Comparison of ENCODE assay signal across 18 mouse cellular contexts in the genomic region with DNA sequence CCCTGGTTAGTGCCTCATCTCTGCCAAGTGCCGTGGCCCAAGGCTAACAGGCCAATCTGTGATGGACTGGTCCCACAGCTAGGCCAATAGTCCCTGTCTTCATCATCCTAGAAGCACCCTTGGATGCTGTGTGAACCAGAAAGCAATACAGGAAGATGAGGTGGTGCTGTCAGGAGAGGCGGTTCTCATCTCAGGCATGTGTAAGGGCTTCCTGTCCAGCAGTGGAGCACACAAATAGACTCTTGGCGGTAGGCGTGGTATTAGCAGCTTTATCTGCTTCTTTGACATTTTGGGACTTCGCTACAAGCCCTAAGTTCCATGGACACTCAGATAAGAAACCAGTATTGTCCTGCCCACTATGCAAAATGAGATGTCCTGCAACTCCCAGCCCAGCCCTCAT. TPM values are rescaled to one million over a fixed set of nuclear protein-coding genes. Genes with fewer than 3 reads are reported as not detected.
DNase-seq lines count a peak whose midpoint lies in the region; ATAC-seq and TF ChIP-seq lines count a peak whose summit lies in the region.
"Had no signal": no experiment of that assay in that cellular context is flagged by ENCODE, and none has a peak within 500 bp of the region (broad histone marks: within the 10 kb centered on the region; RNA-seq: fewer than 3 reads in every experiment).

No protein-coding gene starts in this region.

- WGBS in heart, embryonic 11.5 days (ENCODE audit: insufficient replicate concordance), result 51% methylated on average over 5 of the region's 5 CpGs
- 86% methylated on average over 5 of the region's 5 CpGs for WGBS in midbrain, embryonic 11.5 days
- WGBS in midbrain, embryonic 10.5 days, result 88% methylated on average over 5 of the region's 5 CpGs
- 29% methylated on average over 5 of the region's 5 CpGs for WGBS in heart, postnatal 0 days

- ATAC-seq in heart, embryonic 11.5 days (replicated peaks; ENCODE audit: insufficient number of reproducible peaks, low FRiP score, low TSS enrichment), result no peak
- ATAC-seq in midbrain, embryonic 11.5 days (ENCODE audit: low FRiP score), result no peak
- ATAC-seq in heart, postnatal 0 days (ENCODE audit: insufficient read depth, low read depth), result no peak
- ATAC-seq: forebrain, embryonic 13.5 days; forebrain, postnatal 0 days; intestine, embryonic 16.5 days had no signal

- no peak overlapping the region for H3K27ac ChIP-seq in heart, embryonic 11.5 days (ENCODE audit: low read depth, low read length)
- H3K27ac ChIP-seq in midbrain, embryonic 11.5 days (ENCODE audit: low read depth, low read length), result no peak overlapping the region
- no peak overlapping the region for H3K27ac ChIP-seq in midbrain, embryonic 10.5 days (replicated peaks)
- H3K27ac ChIP-seq in heart, postnatal 0 days (ENCODE audit: low read depth), result peak overlapping the region; percentile 84; the same call in 1 of the 2 replicates
- H3K27ac ChIP-seq: embryonic facial prominence, embryonic 13.5 days; forebrain, embryonic 13.5 days; hindbrain, embryonic 15.5 days had no signal

- H3K4me2 ChIP-seq in heart, embryonic 11.5 days, result peak overlapping the region; percentile 54
- no peak overlapping the region for H3K4me2 ChIP-seq in midbrain, embryonic 11.5 days
- peak overlapping the region; percentile 64 for H3K4me2 ChIP-seq in heart, postnatal 0 days (ENCODE audit: low read depth, low read length)
- H3K4me2 ChIP-seq: embryonic facial prominence, embryonic 13.5 days; forebrain, embryonic 13.5 days; hindbrain, embryonic 15.5 days had no signal

- H3K27me3 ChIP-seq in heart, embryonic 11.5 days (ENCODE audit: control insufficient read depth, insufficient read depth, low read length), result peaks cover 9% of the 10 kb centered on the region; the same call in 1 of the 2 replicates
- peaks cover 12% of the 10 kb centered on the region for H3K27me3 ChIP-seq in midbrain, embryonic 11.5 days (ENCODE audit: control insufficient read depth, insufficient read depth, low read length)
- peaks cover 55% of the 10 kb centered on the region for H3K27me3 ChIP-seq in midbrain, embryonic 10.5 days (ENCODE audit: low read depth, poor library complexity, severe bottlenecking)
- peaks cover 5% of the 10 kb centered on the region; the same call in 1 of the 2 replicates for H3K27me3 ChIP-seq in heart, postnatal 0 days (ENCODE audit: control insufficient read depth, insufficient read depth, low read length)

- intact Hi-C loops in heart, postnatal 25 days (cut with DNase I), result no loop called here

- no peak for TF ChIP-seq CTCF in heart, postnatal 0 days (IDR thresholded peaks at IDR 0.05; ENCODE audit: low read depth)

- no peak overlapping the region for H3K4me3 ChIP-seq in heart, embryonic 11.5 days (ENCODE audit: low read depth, low read length)
- no peak overlapping the region for H3K4me3 ChIP-seq in midbrain, embryonic 11.5 days (ENCODE audit: low read depth, low read length)
- no peak overlapping the region for H3K4me3 ChIP-seq in midbrain, embryonic 10.5 days
- H3K4me3 ChIP-seq in heart, postnatal 0 days (ENCODE audit: low read depth, low read length), result peak overlapping the region; percentile 40
- H3K4me3 ChIP-seq: embryonic facial prominence, embryonic 13.5 days; forebrain, embryonic 13.5 days; hindbrain, embryonic 15.5 days had no signal

- no peak; the same call in 1 of the 2 replicates for TF ChIP-seq EP300 in heart, postnatal 0 days (IDR thresholded peaks at IDR 0.05; ENCODE audit: low read depth)

- H3K4me1 ChIP-seq in heart, embryonic 11.5 days (ENCODE audit: control insufficient read depth, insufficient read depth, low read length), result peaks cover 72% of the 10 kb centered on the region
- H3K4me1 ChIP-seq in midbrain, embryonic 11.5 days (ENCODE audit: control insufficient read depth, insufficient read depth, low read length), result no peaks in the 10 kb centered on the region; the same call in 1 of the 2 replicates
- peaks cover 15% of the 10 kb centered on the region for H3K4me1 ChIP-seq in midbrain, embryonic 10.5 days
- peaks cover 77% of the 10 kb centered on the region for H3K4me1 ChIP-seq in heart, postnatal 0 days (ENCODE audit: control insufficient read depth, insufficient read depth)
- H3K4me1 ChIP-seq: forebrain, embryonic 13.5 days had no signal

- H3K9ac ChIP-seq in heart, embryonic 11.5 days (ENCODE audit: low read depth, low read length), result no peak overlapping the region
- H3K9ac ChIP-seq in midbrain, embryonic 11.5 days (ENCODE audit: low read length), result no peak overlapping the region
- H3K9ac ChIP-seq in heart, postnatal 0 days (replicated peaks; ENCODE audit: low read depth, low read length), result peak overlapping the region; percentile 9; the same call in 1 of the 2 replicates
- H3K9ac ChIP-seq: embryonic facial prominence, embryonic 13.5 days; forebrain, embryonic 13.5 days; forebrain, postnatal 0 days; hindbrain, embryonic 15.5 days had no signal

- H3K36me3 ChIP-seq in heart, embryonic 11.5 days (ENCODE audit: control insufficient read depth, insufficient read depth, low read length), result no peaks in the 10 kb centered on the region
- H3K36me3 ChIP-seq in midbrain, embryonic 11.5 days (ENCODE audit: control insufficient read depth, insufficient read depth, low read length), result no peaks in the 10 kb centered on the region
- no peaks in the 10 kb centered on the region for H3K36me3 ChIP-seq in midbrain, embryonic 10.5 days
- peaks cover 23% of the 10 kb centered on the region for H3K36me3 ChIP-seq in heart, postnatal 0 days (replicated peaks; ENCODE audit: control insufficient read depth, insufficient read depth, low read length)
- H3K36me3 ChIP-seq: embryonic facial prominence, embryonic 13.5 days; hindbrain, embryonic 15.5 days had no signal

- no peaks in the 10 kb centered on the region for H3K9me3 ChIP-seq in heart, embryonic 11.5 days (replicated peaks; ENCODE audit: control insufficient read depth, low read length)
- no peaks in the 10 kb centered on the region for H3K9me3 ChIP-seq in midbrain, embryonic 11.5 days (ENCODE audit: control insufficient read depth, low read length)
- no peaks in the 10 kb centered on the region for H3K9me3 ChIP-seq in midbrain, embryonic 10.5 days (replicated peaks)
- no peaks in the 10 kb centered on the region for H3K9me3 ChIP-seq in heart, postnatal 0 days (replicated peaks; ENCODE audit: control insufficient read depth, low read length)
- H3K9me3 ChIP-seq: embryonic facial prominence, embryonic 13.5 days; forebrain, embryonic 13.5 days; hindbrain, embryonic 15.5 days had no signal

- no peak for DNase-seq in heart, postnatal 25 days (ENCODE audit: low spot score)
- DNase-seq in midbrain, embryonic 11.5 days (ENCODE audit: low spot score, missing footprints), result peak; percentile 14
- no peak for DNase-seq in midbrain, embryonic 10.5 days (ENCODE audit: low spot score)
- DNase-seq in heart, postnatal 0 days (ENCODE audit: low spot score), result no peak
- no peak for DNase-seq in ovary, postnatal 10 days (ENCODE audit: low spot score)
- DNase-seq: adrenal gland, adult 2 months; adrenal gland, postnatal 25 days; cerebellum, adult 18-20 months; cerebellum, adult 9-11 months; cerebellum, postnatal 36 days; forebrain, postnatal 0 days; gastrocnemius, postnatal 14 days; kidney, adult 8-10 months had no signal

RNA-seq across cellular contexts. Expression of a gene that starts 19.6 kb away (rescaled TPM):
- polyA plus RNA-seq in heart, embryonic 11.5 days (2014; fragmentation: Nextera tagmentation; extraction: Ambion mirVana), result 26.1 and 27.5 TPM in 2 replicates
- 10 to 100 TPM; 14.8 to 15.5 TPM for total RNA-seq in heart, postnatal 25 days (2021)
- polyA plus RNA-seq in midbrain, embryonic 11.5 days (2014; fragmentation: Nextera tagmentation; extraction: Ambion mirVana), result 17.6 and 18.5 TPM in 2 replicates
- 17.7 and 19.3 TPM in 2 replicates for polyA plus RNA-seq in midbrain, embryonic 10.5 days (2016; fragmentation: Nextera tagmentation; extraction: Ambion mirVana)
- total RNA-seq in heart, postnatal 0 days (2014; rRNA removed; ENCODE audit: low replicate concordance), result 36.8 and 37.4 TPM in 2 replicates
- polyA plus RNA-seq in heart, postnatal 0 days (2015; fragmentation: Nextera tagmentation; extraction: Ambion mirVana), result 26.0 and 26.5 TPM in 2 replicates

RNA-seq across cellular contexts. Expression of a gene that starts 43.1 kb away (rescaled TPM):
- polyA plus RNA-seq in heart, embryonic 11.5 days (2014; fragmentation: Nextera tagmentation; extraction: Ambion mirVana), result 22.5 and 23.3 TPM in 2 replicates
- 10 to 100 TPM; 17.1 to 21.3 TPM for total RNA-seq in heart, postnatal 25 days (2021)
- polyA plus RNA-seq in midbrain, embryonic 11.5 days (2014; fragmentation: Nextera tagmentation; extraction: Ambion mirVana), result 57.8 and 61.8 TPM in 2 replicates
- polyA plus RNA-seq in midbrain, embryonic 10.5 days (2016; fragmentation: Nextera tagmentation; extraction: Ambion mirVana), result 20.4 and 31.6 TPM in 2 replicates
- total RNA-seq in heart, postnatal 0 days (2014; rRNA removed; ENCODE audit: low replicate concordance), result 90.4 and 94.8 TPM in 2 replicates
- polyA plus RNA-seq in heart, postnatal 0 days (2015; fragmentation: Nextera tagmentation; extraction: Ambion mirVana), result 43.1 and 63.4 TPM in 2 replicates

RNA-seq across cellular contexts. Expression of a gene that starts 43.1 kb away (rescaled TPM):
- 1.0 and 1.1 TPM in 2 replicates for polyA plus RNA-seq in heart, embryonic 11.5 days (2014; fragmentation: Nextera tagmentation; extraction: Ambion mirVana)
- under 1 TPM; 0.10 to 0.17 TPM for total RNA-seq in heart, postnatal 25 days (2021)
- 0.45 and 0.62 TPM in 2 replicates for polyA plus RNA-seq in midbrain, embryonic 11.5 days (2014; fragmentation: Nextera tagmentation; extraction: Ambion mirVana)
- polyA plus RNA-seq in midbrain, embryonic 10.5 days (2016; fragmentation: Nextera tagmentation; extraction: Ambion mirVana), result 0.25 and 0.26 TPM in 2 replicates
- total RNA-seq in heart, postnatal 0 days (2014; rRNA removed; ENCODE audit: low replicate concordance), result 0.62 TPM in 1 of 2 replicates, not detected in the other
- polyA plus RNA-seq in heart, postnatal 0 days (2015; fragmentation: Nextera tagmentation; extraction: Ambion mirVana), result 0.26 and 0.33 TPM in 2 replicates

RNA-seq across cellular contexts. Expression of a gene that starts 48.8 kb away (rescaled TPM):
- polyA plus RNA-seq in heart, embryonic 11.5 days (2014; fragmentation: Nextera tagmentation; extraction: Ambion mirVana), result 6.4 and 8.4 TPM in 2 replicates
- total RNA-seq in heart, postnatal 25 days (2021), result 1 to 10 TPM; 1.8 to 2.3 TPM
- 99.9 and 101 TPM in 2 replicates for polyA plus RNA-seq in midbrain, embryonic 11.5 days (2014; fragmentation: Nextera tagmentation; extraction: Ambion mirVana)
- 34.1 and 69.6 TPM in 2 replicates for polyA plus RNA-seq in midbrain, embryonic 10.5 days (2016; fragmentation: Nextera tagmentation; extraction: Ambion mirVana)
- total RNA-seq in heart, postnatal 0 days (2014; rRNA removed; ENCODE audit: low replicate concordance), result 26.3 and 44.3 TPM in 2 replicates
- polyA plus RNA-seq in heart, postnatal 0 days (2015; fragmentation: Nextera tagmentation; extraction: Ambion mirVana), result 7.0 and 8.2 TPM in 2 replicates

RNA-seq across cellular contexts. Expression of a gene that starts 58.8 kb away (rescaled TPM):
- 172 and 192 TPM in 2 replicates for polyA plus RNA-seq in heart, embryonic 11.5 days (2014; fragmentation: Nextera tagmentation; extraction: Ambion mirVana)
- total RNA-seq in heart, postnatal 25 days (2021), result 100 to 1,000 TPM; 163 to 167 TPM
- 354 and 381 TPM in 2 replicates for polyA plus RNA-seq in midbrain, embryonic 11.5 days (2014; fragmentation: Nextera tagmentation; extraction: Ambion mirVana)
- 274 and 296 TPM in 2 replicates for polyA plus RNA-seq in midbrain, embryonic 10.5 days (2016; fragmentation: Nextera tagmentation; extraction: Ambion mirVana)
- 301 and 362 TPM in 2 replicates for total RNA-seq in heart, postnatal 0 days (2014; rRNA removed; ENCODE audit: low replicate concordance)
- polyA plus RNA-seq in heart, postnatal 0 days (2015; fragmentation: Nextera tagmentation; extraction: Ambion mirVana), result 145 and 147 TPM in 2 replicates
